Mouse (Mus musculus) lung, adult 18-20 months (tissue): ENCODE results near the gene Atp6v1a.

Experiments used
- DNase-seq, 2 experiments: peaks; one replicate each; pipeline ENCODE4 v3.0.0; 2022; ENCODE audit warnings: mixed read lengths in 2 of 2

Atp6v1a gene

GRCm38 (mm10) chr16:44136511-44137021 is 2.9 kb downstream of the Atp6v1a start:
- DNase-seq, result peak in 1 of 2 experiments; percentile 38

GRCm38 (mm10) chr16:44133187-44133586 is 6.3 kb downstream of the Atp6v1a start:
- no peak for DNase-seq

GRCm38 (mm10) chr16:44132300-44132699 is 7.2 kb downstream of the Atp6v1a start:
- no peak for DNase-seq

GRCm38 (mm10) chr16:44126437-44126836 is 13.1 kb downstream of the Atp6v1a start:
- DNase-seq, result no peak

GRCm38 (mm10) chr16:44125436-44125835 is 14.1 kb downstream of the Atp6v1a start:
- DNase-seq, result no peak

GRCm38 (mm10) chr16:44124713-44125112 is 14.8 kb downstream of the Atp6v1a start:
- DNase-seq, result no peak

GRCm38 (mm10) chr16:44123786-44124185 is 15.7 kb downstream of the Atp6v1a start:
- DNase-seq, result no peak

GRCm38 (mm10) chr16:44122982-44123725 is 16.4 kb downstream of the Atp6v1a start:
- no peak for DNase-seq

- DNase-seq, result no peak
These were observed 16.9 kb downstream of the Atp6v1a start for GRCm38 (mm10) chr16:44122574-44122973.

GRCm38 (mm10) chr16:44122122-44122521 is 17.4 kb downstream of the Atp6v1a start:
- DNase-seq, result no peak

- no peak for DNase-seq
These were observed 19.6 kb downstream of the Atp6v1a start for GRCm38 (mm10) chr16:44119753-44120501.

- DNase-seq, result no peak
These were observed 30.5 kb downstream of the Atp6v1a start for GRCm38 (mm10) chr16:44109002-44109401.

GRCm38 (mm10) chr16:44105211-44105610 is 34.3 kb downstream of the Atp6v1a start:
- DNase-seq, result no peak

- DNase-seq, result no peak
These were observed 35.4 kb downstream of the Atp6v1a start for GRCm38 (mm10) chr16:44103806-44104766.

- no peak for DNase-seq
These were observed 36.6 kb downstream of the Atp6v1a start for GRCm38 (mm10) chr16:44102925-44103324.

- DNase-seq, result peak; percentile 13 to 34
These were observed 38.3 kb downstream of the Atp6v1a start for GRCm38 (mm10) chr16:44101181-44101710.

- DNase-seq, result no peak
These were observed 40.1 kb downstream of the Atp6v1a start for GRCm38 (mm10) chr16:44099377-44099776.

- no peak for DNase-seq
These were observed 51.9 kb downstream of the Atp6v1a start for GRCm38 (mm10) chr16:44087650-44088049.

- DNase-seq, result peak; percentile 62 to 65
These were observed 76.2 kb downstream of the Atp6v1a start, which contains the start of gene Gramd1c for GRCm38 (mm10) chr16:44063025-44063894. Gramd1c (minus strand) TSS chr16:44063345.

- DNase-seq, result no peak
These were observed 78.2 kb downstream of the Atp6v1a start for GRCm38 (mm10) chr16:44061341-44061740.

GRCm38 (mm10) chr16:44060604-44061286 is 78.8 kb downstream of the Atp6v1a start:
- no peak for DNase-seq
